Mouse (Mus musculus) lung, adult 2 months (tissue): Measurements from ENCODE around the gene Ddx49.

ENCODE experiments used
- CTCF ChIP-seq: fragments of 200-500 bp; IDR thresholded peaks from 2 replicates; pipeline ENCODE4 v1.5.1; 2011; ENCODE audit warnings: mild to moderate bottlenecking, low read length, control low read depth; ENCODE audit not compliant: insufficient read depth
- POLR2A ChIP-seq: fragments of 200-500 bp; IDR thresholded peaks from 2 replicates; pipeline ENCODE4 v1.6.1; 2011; ENCODE audit warnings: low read depth, mild to moderate bottlenecking, control low read depth, low read length, borderline replicate concordance; ENCODE audit errors: extremely low read depth

GRCm38 (mm10) chr8:70302358-70302890 is at the start of gene Ddx49, which contains the start of gene Cope:
- TF ChIP-seq CTCF = no peak
- peak; percentile 79; the same call in 1 of the 2 replicates for TF ChIP-seq POLR2A
